Mouse (Mus musculus): ENCODE measurements around the gene Mbd5. TPM values are rescaled to one million over a fixed set of nuclear protein-coding genes. Genes with fewer than 3 reads are reported as not detected.

The Mbd5 gene
- polyA plus RNA-seq, 2 experiments: 14.3 to 30.9 TPM

- DNase-seq (ENCODE audit: low spot score): no peak
- no peaks in the 10 kb centered on the region for H3K4me1 ChIP-seq (ENCODE audit: control insufficient read depth, insufficient read depth, low read length)
- H3K4me2 ChIP-seq (replicated peaks; ENCODE audit: low read depth, low read length, severe bottlenecking): no peak overlapping the region
- H3K36me3 ChIP-seq (ENCODE audit: control insufficient read depth, insufficient read depth, low read length): no peaks in the 10 kb centered on the region
- H3K4me3 ChIP-seq (replicated peaks; ENCODE audit: low read length): no peak overlapping the region
- no peaks in the 10 kb centered on the region for H3K27me3 ChIP-seq (ENCODE audit: control insufficient read depth, insufficient read depth, low read length)
- H3K9ac ChIP-seq (ENCODE audit: low read depth, low read length, severe bottlenecking): no peak overlapping the region
- no peak for ATAC-seq (ENCODE audit: low FRiP score, low read depth)
- H3K27ac ChIP-seq (replicated peaks; ENCODE audit: low read depth, low read length): no peak overlapping the region
- TF ChIP-seq POLR2A (IDR thresholded peaks at IDR 0.05; ENCODE audit: borderline replicate concordance, extremely low read depth, insufficient read depth, insufficient read length): no peak
- no peaks in the 10 kb centered on the region; the same call in 1 of the 2 replicates for H3K9me3 ChIP-seq (ENCODE audit: control insufficient read depth, low read length)
Observed at GRCm38 (mm10) chr2:49096765-49097164, 147.5 kb downstream of the Mbd5 start.

- no peak for ATAC-seq (ENCODE audit: low FRiP score, low read depth)
- H3K27me3 ChIP-seq (ENCODE audit: control insufficient read depth, insufficient read depth, low read length): no peaks in the 10 kb centered on the region
- no peak overlapping the region for H3K27ac ChIP-seq (replicated peaks; ENCODE audit: low read depth, low read length)
- no peak overlapping the region for H3K9ac ChIP-seq (ENCODE audit: low read depth, low read length, severe bottlenecking)
- H3K4me3 ChIP-seq (replicated peaks; ENCODE audit: low read length): no peak overlapping the region
- H3K4me1 ChIP-seq (ENCODE audit: control insufficient read depth, insufficient read depth, low read length): no peaks in the 10 kb centered on the region
- no peaks in the 10 kb centered on the region for H3K9me3 ChIP-seq (ENCODE audit: control insufficient read depth, low read length)
- H3K36me3 ChIP-seq (ENCODE audit: control insufficient read depth, insufficient read depth, low read length): no peaks in the 10 kb centered on the region
- TF ChIP-seq POLR2A (IDR thresholded peaks at IDR 0.05; ENCODE audit: borderline replicate concordance, extremely low read depth, insufficient read depth, insufficient read length): no peak
- H3K4me2 ChIP-seq (replicated peaks; ENCODE audit: low read depth, low read length, severe bottlenecking): no peak overlapping the region
- no peak for DNase-seq (ENCODE audit: low spot score)
Observed at GRCm38 (mm10) chr2:49108906-49109305, 159.6 kb downstream of the Mbd5 start.

DNA sequence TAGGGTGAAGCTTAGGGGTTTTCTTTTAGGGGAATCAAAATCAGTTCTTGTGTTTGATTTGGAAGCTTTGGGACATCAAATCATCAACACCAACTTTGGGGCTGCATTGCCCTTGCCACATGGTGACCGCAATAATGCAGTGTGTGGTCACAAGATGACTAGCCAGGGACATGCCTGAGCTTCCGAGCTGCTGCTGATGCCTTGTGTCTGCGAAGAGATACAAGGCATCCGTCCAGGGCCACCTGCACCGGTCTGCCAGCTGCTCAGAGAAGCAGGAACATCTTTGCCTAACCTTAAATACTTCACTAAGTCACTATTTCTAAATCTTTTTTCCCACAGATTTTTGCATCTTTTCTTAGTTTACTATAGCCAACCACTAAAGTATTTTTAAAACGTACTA, 170.6 kb downstream of the Mbd5 start:
- no peak for ATAC-seq (ENCODE audit: low FRiP score, low read depth)
- H3K27ac ChIP-seq (replicated peaks; ENCODE audit: low read depth, low read length): no peak overlapping the region
- DNase-seq (ENCODE audit: low spot score): no peak
- no peaks in the 10 kb centered on the region for H3K4me1 ChIP-seq (ENCODE audit: control insufficient read depth, insufficient read depth, low read length)
- 0 out of 2 replicates have a peak, but pooled peaks cover 3% of the 10 kb centered on the region for H3K36me3 ChIP-seq (ENCODE audit: control insufficient read depth, insufficient read depth, low read length)
- TF ChIP-seq POLR2A (IDR thresholded peaks at IDR 0.05; ENCODE audit: borderline replicate concordance, extremely low read depth, insufficient read depth, insufficient read length): no peak
- H3K9ac ChIP-seq (ENCODE audit: low read depth, low read length, severe bottlenecking): no peak overlapping the region
- H3K9me3 ChIP-seq (ENCODE audit: control insufficient read depth, low read length): no peaks in the 10 kb centered on the region
- no peak overlapping the region for H3K4me3 ChIP-seq (replicated peaks; ENCODE audit: low read length)
- H3K4me2 ChIP-seq (replicated peaks; ENCODE audit: low read depth, low read length, severe bottlenecking): no peak overlapping the region
- WGBS: 88% methylated on average over 6 of the region's 6 CpGs
- H3K27me3 ChIP-seq (ENCODE audit: control insufficient read depth, insufficient read depth, low read length): no peaks in the 10 kb centered on the region

- ATAC-seq (ENCODE audit: low FRiP score, low read depth): no peak
Observed at GRCm38 (mm10) chr2:49121603-49122002, 172.3 kb downstream of the Mbd5 start.

DNA sequence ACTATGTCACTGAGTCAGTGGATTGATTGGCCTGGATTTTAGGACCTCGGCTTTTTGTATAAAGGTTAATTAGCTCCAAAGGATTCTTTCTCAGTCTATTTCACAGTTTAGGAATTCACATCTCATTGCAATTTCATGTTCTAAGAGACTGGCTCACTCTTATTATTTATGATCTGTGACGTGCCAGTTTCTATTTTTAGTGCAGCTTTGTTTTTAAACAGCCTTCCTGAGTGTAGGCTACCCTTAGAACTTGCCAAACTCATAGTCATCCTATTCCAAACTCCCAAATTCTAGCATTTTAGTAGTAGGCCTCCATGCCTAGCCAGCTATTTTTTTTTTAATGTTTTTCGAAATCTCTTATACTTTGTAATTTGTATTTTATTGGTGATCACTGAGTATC, 192.9 kb downstream of the Mbd5 start:
- H3K27ac ChIP-seq (replicated peaks; ENCODE audit: low read depth, low read length): no peak overlapping the region
- WGBS: 56% methylated on average over 3 of the region's 3 CpGs
- no peaks in the 10 kb centered on the region for H3K27me3 ChIP-seq (ENCODE audit: control insufficient read depth, insufficient read depth, low read length)
- ATAC-seq (ENCODE audit: low FRiP score, low read depth): no peak
- no peak overlapping the region for H3K9ac ChIP-seq (ENCODE audit: low read depth, low read length, severe bottlenecking)
- no peak overlapping the region for H3K4me2 ChIP-seq (replicated peaks; ENCODE audit: low read depth, low read length, severe bottlenecking)
- H3K4me3 ChIP-seq (replicated peaks; ENCODE audit: low read length): no peak overlapping the region
- H3K36me3 ChIP-seq (ENCODE audit: control insufficient read depth, insufficient read depth, low read length): no peaks in the 10 kb centered on the region
- no peaks in the 10 kb centered on the region for H3K9me3 ChIP-seq (ENCODE audit: control insufficient read depth, low read length)
- no peak for DNase-seq (ENCODE audit: low spot score)
- TF ChIP-seq POLR2A (IDR thresholded peaks at IDR 0.05; ENCODE audit: borderline replicate concordance, extremely low read depth, insufficient read depth, insufficient read length): no peak
- H3K4me1 ChIP-seq (ENCODE audit: control insufficient read depth, insufficient read depth, low read length): no peaks in the 10 kb centered on the region

More at GRCm38 (mm10) chr2:49121603-49122002, 172.3 kb downstream of the Mbd5 start:
- Histone ChIP-seq H3K27me3 (ENCODE audit: control insufficient read depth, insufficient read depth, low read length) (no peaks in the 10 kb centered on the region), H3K4me1 (ENCODE audit: control insufficient read depth, insufficient read depth, low read length) (no peaks in the 10 kb centered on the region), H3K9ac (ENCODE audit: low read depth, low read length, severe bottlenecking) (no peak overlapping the region), H3K27ac (replicated peaks; ENCODE audit: low read depth, low read length) (no peak overlapping the region), H3K36me3 (ENCODE audit: control insufficient read depth, insufficient read depth, low read length) (0 out of 2 replicates have a peak, but pooled peaks cover 3% of the 10 kb centered on the region), H3K4me3 (replicated peaks; ENCODE audit: low read length) (no peak overlapping the region), H3K9me3 (ENCODE audit: control insufficient read depth, low read length) (no peaks in the 10 kb centered on the region), H3K4me2 (replicated peaks; ENCODE audit: low read depth, low read length, severe bottlenecking) (no peak overlapping the region)
- TF ChIP-seq POLR2A (IDR thresholded peaks at IDR 0.05; ENCODE audit: borderline replicate concordance, extremely low read depth, insufficient read depth, insufficient read length): no peak
- DNase-seq (ENCODE audit: low spot score): no peak
- WGBS: 84% methylated on average over 3 of the region's 3 CpGs

- no peak for DNase-seq (ENCODE audit: low spot score)
- H3K9me3 ChIP-seq (ENCODE audit: control insufficient read depth, low read length): no peaks in the 10 kb centered on the region
- H3K36me3 ChIP-seq (ENCODE audit: control insufficient read depth, insufficient read depth, low read length): no peaks in the 10 kb centered on the region
- H3K27ac ChIP-seq (replicated peaks; ENCODE audit: low read depth, low read length): no peak overlapping the region
- H3K4me1 ChIP-seq (ENCODE audit: control insufficient read depth, insufficient read depth, low read length): no peaks in the 10 kb centered on the region
- WGBS: 66% methylated on average over 1 of the region's 1 CpGs
- no peak overlapping the region for H3K4me2 ChIP-seq (replicated peaks; ENCODE audit: low read depth, low read length, severe bottlenecking)
- TF ChIP-seq POLR2A (IDR thresholded peaks at IDR 0.05; ENCODE audit: borderline replicate concordance, extremely low read depth, insufficient read depth, insufficient read length): no peak
- ATAC-seq (ENCODE audit: low FRiP score, low read depth): no peak
- no peak overlapping the region for H3K4me3 ChIP-seq (replicated peaks; ENCODE audit: low read length)
- H3K9ac ChIP-seq (ENCODE audit: low read depth, low read length, severe bottlenecking): no peak overlapping the region
- H3K27me3 ChIP-seq (ENCODE audit: control insufficient read depth, insufficient read depth, low read length): no peaks in the 10 kb centered on the region
Observed at GRCm38 (mm10) chr2:49153649-49154048, 204.3 kb downstream of the Mbd5 start.

All from limb, embryonic 14.5 days (tissue).